Mouse (Mus musculus) common myeloid progenitor, adult 5-6 weeks (primary cell): Measurements from ENCODE around the gene Slc16a13. TPM values are rescaled to one million over a fixed set of nuclear protein-coding genes. Genes with fewer than 3 reads are reported as not detected.
"Not testable (repeated sequence)": the region's sequence is repeated elsewhere in the genome, so short reads cannot be mapped to it uniquely, and the experiment has no call there.

Experiments used
- ATAC-seq: replicated peaks from 2 replicates; pipeline ENCODE4 v1.8.0; 2016; ENCODE audit warnings: low read depth, mild to moderate bottlenecking, moderate TSS enrichment, inconsistent platforms; ENCODE audit not compliant: poor library complexity, severe bottlenecking
- total RNA-seq: library from RNA; stranded (forward); fragments of 200-1000, 187-1606 nt; gene quantifications from 2 replicates; pipeline ENCODE4 v1.2.3, GENCODE M21; 2017

Slc16a13 gene
- total RNA-seq, 1 experiment from 2014 or later: 4.8 TPM

DNA sequence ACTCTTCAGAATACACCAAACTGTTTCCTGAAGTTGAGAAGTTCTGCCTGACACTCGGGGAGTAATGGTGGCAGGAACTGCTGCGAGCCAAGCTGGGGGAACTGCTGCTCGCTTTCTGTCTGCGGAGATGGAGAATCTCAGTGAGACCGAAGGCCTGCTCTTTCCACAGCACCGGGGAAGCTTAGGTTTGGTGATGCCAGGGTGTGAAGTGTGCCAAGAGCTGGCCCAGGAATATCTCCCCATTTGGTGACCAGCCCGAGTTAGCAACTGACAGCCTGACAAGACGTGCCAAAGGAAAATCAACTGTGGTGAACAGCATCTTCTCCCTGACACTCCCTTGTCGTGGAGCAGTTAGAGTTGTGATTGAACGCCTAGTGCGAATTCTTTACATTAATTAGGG, 42.6 kb downstream of the Slc16a13 start:
- no peak for ATAC-seq

DNA sequence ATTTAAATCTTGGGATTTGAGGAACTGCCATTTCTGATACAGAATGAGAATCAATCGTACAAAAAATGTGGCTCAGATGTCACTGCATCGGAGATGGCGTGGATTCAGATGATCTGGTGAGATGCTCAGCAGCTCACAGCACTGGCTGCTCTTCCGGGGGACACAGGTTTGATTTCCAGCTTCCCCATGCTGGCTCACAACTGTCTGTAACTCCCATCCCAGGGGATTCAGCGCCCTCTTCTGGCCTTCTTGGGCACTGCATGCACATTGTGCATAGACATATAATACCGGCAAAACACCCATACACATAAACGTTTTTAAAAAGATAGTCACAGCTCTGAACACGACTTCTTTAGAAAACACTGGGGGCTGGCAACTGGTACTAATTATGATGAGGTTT, 43.2 kb downstream of the Slc16a13 start:
- ATAC-seq: no peak

DNA sequence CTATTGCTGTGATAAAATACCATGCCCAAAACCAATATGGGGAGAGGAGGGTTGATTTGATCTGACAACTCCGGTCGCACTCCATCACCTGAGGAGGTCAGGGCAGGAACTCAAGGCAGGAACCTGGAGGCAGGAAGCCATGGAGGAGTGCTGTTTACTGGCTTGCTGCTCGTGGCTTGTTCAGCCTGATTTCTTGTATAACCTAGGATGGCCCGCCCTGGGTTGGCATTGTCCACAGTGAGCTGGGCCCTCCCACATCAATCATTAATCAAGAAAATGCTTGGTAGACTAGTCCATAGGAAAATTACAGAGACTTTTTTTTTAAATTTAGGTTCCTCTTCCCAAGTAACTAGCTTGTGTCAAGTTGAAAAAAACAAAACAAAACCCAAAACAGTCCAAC, 46.4 kb downstream of the Slc16a13 start:
- no peak for ATAC-seq

DNA sequence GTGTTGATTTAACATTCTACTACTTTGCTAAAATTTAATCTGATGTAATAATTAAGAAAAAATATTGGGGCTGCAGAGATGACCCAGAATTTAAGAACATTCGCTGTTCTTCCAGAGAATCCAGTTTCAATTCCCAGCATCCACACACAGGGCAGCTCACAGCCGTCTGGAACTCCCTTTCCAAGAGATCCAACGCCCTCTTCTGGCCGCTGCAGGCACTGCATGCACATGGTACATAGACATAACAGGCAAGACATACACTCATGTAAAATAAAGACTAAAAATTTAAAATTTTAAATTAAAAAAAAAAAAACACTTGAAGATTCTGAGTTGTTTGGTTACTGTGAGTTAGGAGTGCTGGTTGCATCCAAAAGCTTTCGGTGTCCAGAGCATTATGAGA, 48.6 kb downstream of the Slc16a13 start:
- no peak for ATAC-seq

DNA sequence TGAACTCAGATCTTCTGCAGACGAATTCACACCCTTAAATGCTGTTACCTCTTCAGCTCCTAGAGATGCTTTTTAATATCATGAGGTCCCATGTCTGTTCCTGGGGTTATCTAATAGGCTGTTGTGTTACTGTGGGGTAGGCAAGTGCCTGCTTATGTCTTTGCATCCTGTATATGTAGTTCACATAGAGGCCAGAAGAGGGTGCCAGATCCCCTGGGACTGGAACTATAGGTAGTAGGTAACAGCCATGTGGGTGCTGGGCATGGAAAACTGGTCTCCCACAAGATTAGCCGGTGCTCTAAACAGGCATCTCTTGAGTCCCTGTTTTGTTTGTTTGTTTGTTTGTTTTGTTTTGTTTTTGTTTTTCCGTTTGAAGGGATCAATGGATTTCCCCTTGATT, 49.0 kb downstream of the Slc16a13 start:
- 0 out of 2 replicates have a peak, but pooled peaks have one; percentile 54 for ATAC-seq

DNA sequence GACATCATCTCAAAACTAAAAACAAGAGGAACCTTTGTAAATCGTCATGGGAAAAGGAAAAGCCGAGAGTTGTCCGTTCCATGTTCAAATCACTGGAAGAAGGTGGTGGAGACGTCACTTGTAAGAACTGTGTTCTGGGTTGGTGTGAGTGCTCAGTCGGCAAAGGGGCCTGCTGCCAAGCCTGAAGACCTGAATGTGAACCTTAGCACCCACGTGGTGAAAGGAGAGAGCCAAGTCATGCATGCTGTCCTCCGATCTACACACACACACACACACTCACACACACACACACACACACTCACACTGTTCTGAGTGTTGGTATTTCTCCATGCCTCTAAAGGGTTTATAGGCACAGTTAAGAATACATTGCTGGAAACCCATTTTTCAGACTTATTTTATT, 49.7 kb downstream of the Slc16a13 start:
- ATAC-seq: no peak

DNA sequence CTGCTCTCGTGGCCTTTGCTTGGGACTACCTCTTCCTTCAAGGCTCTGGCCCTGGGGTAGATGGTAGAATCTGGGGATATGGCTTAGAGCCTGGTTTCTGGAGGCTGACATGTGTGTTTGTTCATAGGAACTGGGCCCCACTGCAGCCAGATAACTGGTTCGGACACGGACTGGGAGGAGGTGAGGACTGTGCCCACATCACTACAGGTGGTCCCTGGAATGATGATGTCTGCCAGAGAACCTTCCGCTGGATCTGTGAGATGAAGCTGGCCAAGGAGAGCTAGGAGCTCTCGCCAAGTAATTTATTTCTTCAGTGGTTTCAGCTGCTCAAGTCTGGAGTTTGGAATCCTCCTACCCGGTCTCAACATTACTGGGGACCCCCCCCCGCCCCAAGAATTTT, 50.6 kb downstream of the Slc16a13 start:
- no peak for ATAC-seq

DNA sequence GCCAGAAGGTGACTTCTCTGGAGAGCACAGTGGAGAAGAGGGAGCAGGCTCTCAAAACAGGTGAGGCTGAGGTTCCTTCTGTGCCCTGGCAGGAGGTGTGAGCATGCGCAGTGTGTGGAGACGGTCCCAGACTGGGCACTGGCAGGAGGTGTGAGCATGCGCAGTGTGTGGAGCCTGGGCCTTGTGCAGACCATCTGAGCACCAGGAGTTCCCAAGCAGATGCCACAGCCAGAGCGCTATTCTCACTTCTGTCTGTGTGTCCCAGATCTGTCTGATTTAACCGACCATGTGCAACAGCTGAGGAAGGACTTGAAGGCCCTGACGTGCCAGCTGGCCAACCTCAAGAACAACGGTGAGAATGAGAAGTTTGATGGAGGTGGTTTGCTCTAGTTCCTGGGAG, 51.4 kb downstream of the Slc16a13 start:
- ATAC-seq: not testable (repeated sequence)

DNA sequence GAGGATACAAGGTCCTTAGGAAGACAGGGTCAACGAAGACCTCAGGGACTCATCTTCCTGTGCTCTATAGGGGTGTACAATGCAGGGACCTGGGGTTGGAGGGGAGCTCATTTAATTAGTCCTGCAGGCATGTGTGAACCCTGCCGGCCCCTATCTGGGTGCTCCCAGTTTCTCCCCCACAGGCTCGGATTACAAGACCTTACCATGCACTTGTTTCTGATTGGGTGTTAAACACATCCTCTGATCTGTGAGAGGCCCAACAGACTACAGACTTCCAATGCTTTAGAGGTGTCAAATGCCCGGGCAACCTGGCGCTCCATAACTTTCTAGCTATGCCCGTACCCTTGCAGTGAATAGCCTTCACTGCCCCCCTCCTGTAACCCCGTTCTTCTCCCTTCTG, 52.7 kb downstream of the Slc16a13 start:
- ATAC-seq: no peak

Other genes starting within 250 kb of the Slc16a13 start
- gene Ctdnep1, start 239.9 kb downstream of the Slc16a13 start, total RNA-seq: 22.1 and 47.1 TPM in 2 replicates
- gene Elp5, start 238.5 kb downstream of the Slc16a13 start, total RNA-seq: 41.2 and 47.0 TPM in 2 replicates
- 163 and 255 TPM in 2 replicates for gene Gabarap, start 229.9 kb downstream of the Slc16a13 start, total RNA-seq
- 40.9 and 59.2 TPM in 2 replicates for gene Phf23, start 225.3 kb downstream of the Slc16a13 start, total RNA-seq
- gene Dvl2, start 220.5 kb downstream of the Slc16a13 start, total RNA-seq: 12.6 and 13.1 TPM in 2 replicates
- 43.7 and 46.0 TPM in 2 replicates for gene Acadvl, start 205.7 kb downstream of the Slc16a13 start, total RNA-seq
- 3.0 and 5.2 TPM in 2 replicates for gene Dlg4, start 204.1 kb downstream of the Slc16a13 start, total RNA-seq
- 0.82 TPM in 1 of 2 replicates, not detected in the other for gene Asgr1, start 167.0 kb downstream of the Slc16a13 start, total RNA-seq
- not detected in 2 replicates for gene Asgr2, start 128.4 kb downstream of the Slc16a13 start, total RNA-seq
- 1.1 and 1.5 TPM in 2 replicates for gene Mgl2, start 90.7 kb downstream of the Slc16a13 start, total RNA-seq
- 7.7 and 7.9 TPM in 2 replicates for gene Clec10a, start 64.9 kb downstream of the Slc16a13 start, total RNA-seq
- gene Slc16a11, start 8.3 kb downstream of the Slc16a13 start, total RNA-seq: 0.49 and 0.78 TPM in 2 replicates
- 0.41 and 0.82 TPM in 2 replicates for gene Bcl6b, start 8.7 kb upstream of the Slc16a13 start, total RNA-seq
- 43.5 and 49.9 TPM in 2 replicates for gene 0610010K14Rik, start 16.9 kb upstream of the Slc16a13 start, total RNA-seq
- not detected in 2 replicates for gene Gm21988, start 18.8 kb upstream of the Slc16a13 start, total RNA-seq
- 25.7 and 49.9 TPM in 2 replicates for gene Rnasek, start 18.8 kb upstream of the Slc16a13 start, total RNA-seq
- gene Alox12, start 34.3 kb upstream of the Slc16a13 start, total RNA-seq: 0.37 TPM in 1 of 2 replicates, not detected in the other
- gene Alox12e, start 101.6 kb upstream of the Slc16a13 start, total RNA-seq: not detected in 2 replicates
- not detected in 2 replicates for gene Alox15, start 131.0 kb upstream of the Slc16a13 start, total RNA-seq
- 13.4 and 16.5 TPM in 2 replicates for gene Pelp1, start 189.0 kb upstream of the Slc16a13 start, total RNA-seq
- 43.6 and 46.6 TPM in 2 replicates for gene Arrb2, start 211.6 kb upstream of the Slc16a13 start, total RNA-seq
- 36.3 and 43.1 TPM in 2 replicates for gene Med11, start 230.9 kb upstream of the Slc16a13 start, total RNA-seq
- gene Zmynd15, start 238.4 kb upstream of the Slc16a13 start, total RNA-seq: not detected in 2 replicates
- gene Cxcl16, start 238.9 kb upstream of the Slc16a13 start, total RNA-seq: not detected in 2 replicates